Mouse (Mus musculus) cortical plate, adult 2 months (tissue): Measurements from ENCODE around the gene Kcnk13. TPM values are rescaled to one million over a fixed set of nuclear protein-coding genes. Genes with fewer than 3 reads are reported as not detected.
A peak's percentile ranks its signal among the peaks of the same experiment; 100 is the strongest.

ENCODE experiments used
- H3K27ac ChIP-seq: fragments of 200-500 bp; 2 replicates; pipeline ENCODE4 v1.5.1; 2012; ENCODE audit warnings: low read length, control low read depth, inconsistent platforms; ENCODE audit not compliant: insufficient read depth
- H3K4me1 ChIP-seq: fragments of 200-500 bp; 2 replicates; pipeline ENCODE4 v1.6.1; 2011; ENCODE audit warnings: low read length; ENCODE audit not compliant: control insufficient read depth, insufficient read depth
- H3K4me3 ChIP-seq: fragments of 200-500 bp; 2 replicates; pipeline ENCODE4 v1.5.1; 2011; ENCODE audit warnings: mild to moderate bottlenecking, low read length, control low read depth; ENCODE audit not compliant: insufficient read depth
- CTCF ChIP-seq: fragments of 200-500 bp; IDR thresholded peaks from 2 replicates; pipeline ENCODE4 v1.5.1; 2011; ENCODE audit warnings: mild to moderate bottlenecking, control low read depth, low read length; ENCODE audit not compliant: insufficient read depth; ENCODE audit errors: extremely low read depth
- POLR2A ChIP-seq: fragments of 200-500 bp; IDR thresholded peaks from 2 replicates; pipeline ENCODE4 v1.6.1; 2011; ENCODE audit warnings: mild to moderate bottlenecking, low read length, control low read depth; ENCODE audit not compliant: insufficient read depth; ENCODE audit errors: extremely low read depth
- polyA plus RNA-seq: library from polyadenylated mRNA; depleted of rRNA; stranded (reverse); fragments of >200 nt; gene quantifications from 2 replicates; pipeline ENCODE4 v1.2.3, GENCODE M21; 2012

The Kcnk13 gene
- polyA plus RNA-seq, 1 experiment = 6.0 TPM

GRCm38 (mm10) chr12:100027281-100027680 is 63.0 kb downstream of the Kcnk13 start:
- TF ChIP-seq CTCF (no peak), POLR2A (no peak)
- no peak overlapping the region for H3K4me3 ChIP-seq
- H3K4me1 ChIP-seq = no peaks in the 10 kb centered on the region

GRCm38 (mm10) chr12:100031681-100032080 is 67.4 kb downstream of the Kcnk13 start:
- TF ChIP-seq CTCF = no peak
- no peak for TF ChIP-seq POLR2A
- no peak overlapping the region for H3K27ac ChIP-seq

More at GRCm38 (mm10) chr12:100027281-100027680, 63.0 kb downstream of the Kcnk13 start:
- H3K27ac ChIP-seq = no peak overlapping the region

GRCm38 (mm10) chr12:100032521-100032920 is 68.2 kb downstream of the Kcnk13 start:
- H3K27ac ChIP-seq = no peak overlapping the region
- no peaks in the 10 kb centered on the region for H3K4me1 ChIP-seq
- TF ChIP-seq CTCF = no peak
- no peak for TF ChIP-seq POLR2A
- H3K4me3 ChIP-seq = no peak overlapping the region

More at GRCm38 (mm10) chr12:100031681-100032080, 67.4 kb downstream of the Kcnk13 start:
- Histone ChIP-seq H3K4me1 (no peaks in the 10 kb centered on the region), H3K4me3 (no peak overlapping the region)

GRCm38 (mm10) chr12:100038741-100039262 is 74.5 kb downstream of the Kcnk13 start:
- TF ChIP-seq POLR2A = no peak
- no peak for TF ChIP-seq CTCF
- Histone ChIP-seq H3K4me1 (no peaks in the 10 kb centered on the region), H3K4me3 (no peak overlapping the region), H3K27ac (no peak overlapping the region)

- Histone ChIP-seq H3K27ac (no peak overlapping the region), H3K4me3 (no peak overlapping the region), H3K4me1 (no peaks in the 10 kb centered on the region)
- TF ChIP-seq CTCF (no peak), POLR2A (no peak)
Measured at GRCm38 (mm10) chr12:100042116-100042515, 77.8 kb downstream of the Kcnk13 start.

GRCm38 (mm10) chr12:100044704-100045103 is 80.4 kb downstream of the Kcnk13 start:
- no peak overlapping the region for H3K4me3 ChIP-seq
- H3K4me1 ChIP-seq = no peaks in the 10 kb centered on the region
- TF ChIP-seq CTCF (no peak), POLR2A (no peak)
- H3K27ac ChIP-seq = 0 out of 2 replicates have a peak overlapping the region, but pooled peaks have one; percentile 57

GRCm38 (mm10) chr12:100050552-100050951 is 86.3 kb downstream of the Kcnk13 start:
- Histone ChIP-seq H3K4me3 (no peak overlapping the region), H3K27ac (no peak overlapping the region), H3K4me1 (0 out of 2 replicates have a peak, but pooled peaks cover 1% of the 10 kb centered on the region)
- no peak for TF ChIP-seq CTCF
- no peak for TF ChIP-seq POLR2A

- TF ChIP-seq POLR2A (no peak), CTCF (no peak)
- H3K4me1 ChIP-seq = 0 out of 2 replicates have a peak, but pooled peaks cover 1% of the 10 kb centered on the region
- H3K4me3 ChIP-seq = no peak overlapping the region
- no peak overlapping the region for H3K27ac ChIP-seq
Measured at GRCm38 (mm10) chr12:100053617-100054016, 89.3 kb downstream of the Kcnk13 start.

GRCm38 (mm10) chr12:100061071-100061470 is 96.8 kb downstream of the Kcnk13 start:
- Histone ChIP-seq H3K27ac (no peak overlapping the region), H3K4me3 (no peak overlapping the region), H3K4me1 (no peaks in the 10 kb centered on the region)
- TF ChIP-seq CTCF = no peak
- no peak for TF ChIP-seq POLR2A

- H3K27ac ChIP-seq = no peak overlapping the region
- no peaks in the 10 kb centered on the region for H3K4me1 ChIP-seq
- H3K4me3 ChIP-seq = no peak overlapping the region
- TF ChIP-seq CTCF (no peak), POLR2A (no peak)
Measured at GRCm38 (mm10) chr12:100061826-100062225, 97.5 kb downstream of the Kcnk13 start.

- Histone ChIP-seq H3K4me3 (no peak overlapping the region), H3K27ac (no peak overlapping the region), H3K4me1 (0 out of 2 replicates have a peak, but pooled peaks cover under 1% of the 10 kb centered on the region)
- TF ChIP-seq CTCF (no peak), POLR2A (no peak)
Measured at GRCm38 (mm10) chr12:100062584-100062983, 98.3 kb downstream of the Kcnk13 start.

GRCm38 (mm10) chr12:100065109-100065508 is 100.8 kb downstream of the Kcnk13 start:
- H3K27ac ChIP-seq = peak overlapping the region; percentile 64; the same call in 1 of the 2 replicates
- TF ChIP-seq CTCF = no peak
- no peak for TF ChIP-seq POLR2A
- H3K4me3 ChIP-seq = no peak overlapping the region
- H3K4me1 ChIP-seq = 0 out of 2 replicates have a peak, but pooled peaks cover 1% of the 10 kb centered on the region
